Mouse (Mus musculus): Measurements from ENCODE around the gene Miga1. TPM values are rescaled to one million over a fixed set of nuclear protein-coding genes. Genes with fewer than 3 reads are reported as not detected.

Miga1 gene
- polyA plus RNA-seq, 1 experiment from 2014 or later = 14.6 TPM

GRCm38 (mm10) chr3:152282126-152282525 is 58.1 kb downstream of the Miga1 start:
- ATAC-seq (replicated peaks; ENCODE audit: low FRiP score, low read depth) = no peak
- Histone ChIP-seq H3K9me3 (replicated peaks; ENCODE audit: low read length) (no peaks in the 10 kb centered on the region), H3K4me3 (replicated peaks; ENCODE audit: low read depth, low read length) (no peak overlapping the region), H3K9ac (ENCODE audit: low read depth, low read length) (no peak overlapping the region), H3K27me3 (ENCODE audit: insufficient read depth, low read length) (no peaks in the 10 kb centered on the region), H3K36me3 (ENCODE audit: insufficient read depth, low read length) (peaks cover 28% of the 10 kb centered on the region), H3K4me1 (replicated peaks; ENCODE audit: insufficient read depth, low read length) (no peaks in the 10 kb centered on the region), H3K27ac (no peak overlapping the region), H3K4me2 (ENCODE audit: low read length) (no peak overlapping the region)
- DNase-seq (ENCODE audit: low spot score) = no peak
- no peak for TF ChIP-seq CTCF (IDR thresholded peaks at IDR 0.05; ENCODE audit: low read depth)
- whole genome bisulfite sequencing = 47% methylated on average over 3 of the region's 3 CpGs

GRCm38 (mm10) chr3:152278431-152278830 is 61.8 kb downstream of the Miga1 start:
- Histone ChIP-seq H3K4me1 (replicated peaks; ENCODE audit: insufficient read depth, low read length) (no peaks in the 10 kb centered on the region), H3K27ac (no peak overlapping the region), H3K9me3 (replicated peaks; ENCODE audit: low read length) (no peaks in the 10 kb centered on the region), H3K4me3 (replicated peaks; ENCODE audit: low read depth, low read length) (no peak overlapping the region), H3K9ac (ENCODE audit: low read depth, low read length) (no peak overlapping the region), H3K27me3 (ENCODE audit: insufficient read depth, low read length) (no peaks in the 10 kb centered on the region), H3K4me2 (ENCODE audit: low read length) (no peak overlapping the region), H3K36me3 (ENCODE audit: insufficient read depth, low read length) (peaks cover 12% of the 10 kb centered on the region; the same call in 1 of the 2 replicates)
- ATAC-seq (replicated peaks; ENCODE audit: low FRiP score, low read depth) = no peak
- DNase-seq (ENCODE audit: low spot score) = peak; percentile 61
- TF ChIP-seq CTCF (IDR thresholded peaks at IDR 0.05; ENCODE audit: low read depth) = no peak
- 24% methylated on average over 2 of the region's 2 CpGs for WGBS

GRCm38 (mm10) chr3:152277912-152278311 is 62.3 kb downstream of the Miga1 start:
- WGBS = 62% methylated on average over 2 of the region's 2 CpGs
- no peaks in the 10 kb centered on the region for H3K27me3 ChIP-seq (ENCODE audit: insufficient read depth, low read length)
- H3K9ac ChIP-seq (ENCODE audit: low read depth, low read length) = no peak overlapping the region
- H3K4me1 ChIP-seq (replicated peaks; ENCODE audit: insufficient read depth, low read length) = no peaks in the 10 kb centered on the region
- 0 out of 2 replicates have a peak, but pooled peaks have one; percentile 36 for ATAC-seq (replicated peaks; ENCODE audit: low FRiP score, low read depth)
- H3K4me2 ChIP-seq (ENCODE audit: low read length) = no peak overlapping the region
- peaks cover 9% of the 10 kb centered on the region; the same call in 1 of the 2 replicates for H3K36me3 ChIP-seq (ENCODE audit: insufficient read depth, low read length)
- DNase-seq (ENCODE audit: low spot score) = peak; percentile 43
- no peak overlapping the region for H3K27ac ChIP-seq
- H3K4me3 ChIP-seq (replicated peaks; ENCODE audit: low read depth, low read length) = no peak overlapping the region
- H3K9me3 ChIP-seq (replicated peaks; ENCODE audit: low read length) = no peaks in the 10 kb centered on the region
- TF ChIP-seq CTCF (IDR thresholded peaks at IDR 0.05; ENCODE audit: low read depth) = peak; percentile 20; the same call in 1 of the 2 replicates

GRCm38 (mm10) chr3:152276935-152277334 is 63.3 kb downstream of the Miga1 start:
- 88% methylated on average over 3 of the region's 3 CpGs for WGBS
- DNase-seq (ENCODE audit: low spot score) = no peak
- no peak for TF ChIP-seq CTCF (IDR thresholded peaks at IDR 0.05; ENCODE audit: low read depth)

GRCm38 (mm10) chr3:152275008-152275407 is 65.2 kb downstream of the Miga1 start:
- 82% methylated on average over 8 of the region's 8 CpGs for WGBS
- Histone ChIP-seq H3K4me2 (ENCODE audit: low read length) (no peak overlapping the region), H3K9ac (ENCODE audit: low read depth, low read length) (no peak overlapping the region), H3K27me3 (ENCODE audit: insufficient read depth, low read length) (no peaks in the 10 kb centered on the region), H3K27ac (no peak overlapping the region), H3K36me3 (ENCODE audit: insufficient read depth, low read length) (no peaks in the 10 kb centered on the region), H3K4me3 (replicated peaks; ENCODE audit: low read depth, low read length) (no peak overlapping the region), H3K9me3 (replicated peaks; ENCODE audit: low read length) (no peaks in the 10 kb centered on the region), H3K4me1 (replicated peaks; ENCODE audit: insufficient read depth, low read length) (no peaks in the 10 kb centered on the region)
- no peak for DNase-seq (ENCODE audit: low spot score)
- TF ChIP-seq CTCF (IDR thresholded peaks at IDR 0.05; ENCODE audit: low read depth) = no peak
- no peak for ATAC-seq (replicated peaks; ENCODE audit: low FRiP score, low read depth)

More at GRCm38 (mm10) chr3:152276935-152277334, 63.3 kb downstream of the Miga1 start:
- Histone ChIP-seq H3K27ac (no peak overlapping the region), H3K27me3 (ENCODE audit: insufficient read depth, low read length) (no peaks in the 10 kb centered on the region), H3K9ac (ENCODE audit: low read depth, low read length) (no peak overlapping the region), H3K4me1 (replicated peaks; ENCODE audit: insufficient read depth, low read length) (no peaks in the 10 kb centered on the region), H3K36me3 (ENCODE audit: insufficient read depth, low read length) (peaks cover 2% of the 10 kb centered on the region; the same call in 1 of the 2 replicates), H3K4me2 (ENCODE audit: low read length) (no peak overlapping the region), H3K4me3 (replicated peaks; ENCODE audit: low read depth, low read length) (no peak overlapping the region), H3K9me3 (replicated peaks; ENCODE audit: low read length) (no peaks in the 10 kb centered on the region)
- no peak for ATAC-seq (replicated peaks; ENCODE audit: low FRiP score, low read depth)

- no peak for DNase-seq (ENCODE audit: low spot score)
- no peak overlapping the region for H3K4me3 ChIP-seq (replicated peaks; ENCODE audit: low read depth, low read length)
- H3K9me3 ChIP-seq (replicated peaks; ENCODE audit: low read length) = no peaks in the 10 kb centered on the region
- WGBS = 81% methylated on average over 20 of the region's 20 CpGs
- H3K36me3 ChIP-seq (ENCODE audit: insufficient read depth, low read length) = no peaks in the 10 kb centered on the region
- no peaks in the 10 kb centered on the region for H3K4me1 ChIP-seq (replicated peaks; ENCODE audit: insufficient read depth, low read length)
- no peak for ATAC-seq (replicated peaks; ENCODE audit: low FRiP score, low read depth)
- no peak overlapping the region for H3K9ac ChIP-seq (ENCODE audit: low read depth, low read length)
- H3K27me3 ChIP-seq (ENCODE audit: insufficient read depth, low read length) = no peaks in the 10 kb centered on the region
- no peak overlapping the region for H3K4me2 ChIP-seq (ENCODE audit: low read length)
- no peak for TF ChIP-seq CTCF (IDR thresholded peaks at IDR 0.05; ENCODE audit: low read depth)
- H3K27ac ChIP-seq = no peak overlapping the region
Measured at GRCm38 (mm10) chr3:152272974-152273685, 67.1 kb downstream of the Miga1 start.

Data from kidney, postnatal 0 days (tissue).